Mouse (Mus musculus): ENCODE results near the gene Usf3. TPM values are rescaled to one million over a fixed set of nuclear protein-coding genes. Genes with fewer than 3 reads are reported as not detected.

Gene Usf3
- polyA plus RNA-seq, 1 experiment from 2014 or later, result 4.2 TPM

GRCm38 (mm10) chr16:44182597-44182996 is 9.6 kb downstream of the Usf3 start:
- DNase-seq (ENCODE audit: low spot score), result no peak
- H3K4me3 ChIP-seq, result no peak overlapping the region
- peaks cover 21% of the 10 kb centered on the region for H3K36me3 ChIP-seq
- no peaks in the 10 kb centered on the region; the same call in 1 of the 2 replicates for H3K4me1 ChIP-seq
- WGBS, result 94% methylated on average over 1 of the region's 1 CpGs
- no peak overlapping the region for H3K27ac ChIP-seq
- no peaks in the 10 kb centered on the region for H3K27me3 ChIP-seq (ENCODE audit: low read depth, poor library complexity, severe bottlenecking)
- H3K9me3 ChIP-seq (replicated peaks), result no peaks in the 10 kb centered on the region

DNA sequence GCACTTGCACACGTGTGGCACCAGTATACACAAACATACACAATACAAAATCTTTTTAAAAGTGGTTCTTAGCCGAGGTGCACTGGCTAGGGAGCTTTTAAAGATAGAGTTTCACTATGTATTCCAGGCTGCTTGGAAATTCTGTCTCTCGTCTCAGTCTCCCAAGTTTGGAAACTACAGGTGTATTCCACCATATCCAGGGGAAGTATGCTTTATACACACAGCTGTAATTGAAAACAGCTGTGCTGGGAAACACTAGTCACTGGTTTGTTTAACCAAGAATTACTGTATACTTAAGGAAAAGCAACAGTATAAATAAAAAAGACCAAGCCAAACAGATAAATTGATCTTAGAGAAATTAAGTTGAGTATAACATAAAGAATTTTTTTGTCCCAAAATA is 11.7 kb downstream of the Usf3 start:
- Histone ChIP-seq H3K27ac (no peak overlapping the region), H3K36me3 (peaks cover 27% of the 10 kb centered on the region), H3K4me1 (no peaks in the 10 kb centered on the region; the same call in 1 of the 2 replicates), H3K4me3 (no peak overlapping the region), H3K9me3 (replicated peaks) (no peaks in the 10 kb centered on the region; the same call in 1 of the 2 replicates), H3K27me3 (ENCODE audit: low read depth, poor library complexity, severe bottlenecking) (no peaks in the 10 kb centered on the region)
- DNase-seq (ENCODE audit: low spot score), result no peak
- WGBS, result 76% methylated on average over 3 of the region's 3 CpGs

- H3K36me3 ChIP-seq, result peaks cover 13% of the 10 kb centered on the region
- DNase-seq (ENCODE audit: low spot score), result no peak
- WGBS, result 95% methylated on average over 4 of the region's 4 CpGs
- H3K27me3 ChIP-seq (ENCODE audit: low read depth, poor library complexity, severe bottlenecking), result no peaks in the 10 kb centered on the region
- no peak overlapping the region for H3K27ac ChIP-seq
- no peaks in the 10 kb centered on the region; the same call in 1 of the 2 replicates for H3K9me3 ChIP-seq (replicated peaks)
- H3K4me3 ChIP-seq, result no peak overlapping the region
- H3K4me1 ChIP-seq, result no peaks in the 10 kb centered on the region; the same call in 1 of the 2 replicates
Measured at GRCm38 (mm10) chr16:44187172-44187571, 14.1 kb downstream of the Usf3 start.

- no peaks in the 10 kb centered on the region; the same call in 1 of the 2 replicates for H3K9me3 ChIP-seq (replicated peaks)
- 88% methylated on average over 3 of the region's 3 CpGs for WGBS
- H3K27ac ChIP-seq, result no peak overlapping the region
- H3K27me3 ChIP-seq (ENCODE audit: low read depth, poor library complexity, severe bottlenecking), result no peaks in the 10 kb centered on the region
- H3K4me1 ChIP-seq, result no peaks in the 10 kb centered on the region; the same call in 1 of the 2 replicates
- H3K4me3 ChIP-seq, result no peak overlapping the region
- H3K36me3 ChIP-seq, result peaks cover 13% of the 10 kb centered on the region
- no peak for DNase-seq (ENCODE audit: low spot score)
Measured at GRCm38 (mm10) chr16:44188766-44189165, 15.7 kb downstream of the Usf3 start.

- H3K27me3 ChIP-seq (ENCODE audit: low read depth, poor library complexity, severe bottlenecking), result no peaks in the 10 kb centered on the region
- no peak for DNase-seq (ENCODE audit: low spot score)
- 94% methylated on average over 6 of the region's 6 CpGs for WGBS
- no peak overlapping the region for H3K27ac ChIP-seq
- H3K9me3 ChIP-seq (replicated peaks), result no peaks in the 10 kb centered on the region; the same call in 1 of the 2 replicates
- H3K4me3 ChIP-seq, result no peak overlapping the region
- H3K4me1 ChIP-seq, result no peaks in the 10 kb centered on the region
- H3K36me3 ChIP-seq, result peaks cover 13% of the 10 kb centered on the region
Measured at GRCm38 (mm10) chr16:44190032-44190431, 17.0 kb downstream of the Usf3 start.

DNA sequence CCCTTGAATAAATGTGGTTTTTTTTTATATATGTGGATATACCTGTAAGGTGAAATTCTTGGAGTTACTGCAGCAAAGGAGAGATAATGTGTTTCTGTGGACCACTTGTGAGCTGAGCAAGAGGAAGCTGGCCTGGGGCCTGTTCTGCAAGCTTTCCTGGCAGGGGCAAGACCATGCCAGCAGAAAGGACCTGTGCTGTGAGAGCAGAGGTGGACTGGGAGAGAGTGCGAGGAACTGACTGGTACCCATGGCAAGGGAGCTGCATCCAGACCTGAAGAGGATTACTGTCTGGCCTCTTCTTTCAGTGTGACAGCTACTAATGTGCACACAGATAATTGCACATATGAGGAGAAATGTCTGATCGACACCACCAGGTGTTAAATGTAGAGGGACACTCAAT is 17.9 kb downstream of the Usf3 start:
- Histone ChIP-seq H3K27ac (no peak overlapping the region), H3K4me1 (no peaks in the 10 kb centered on the region), H3K9me3 (replicated peaks) (no peaks in the 10 kb centered on the region; the same call in 1 of the 2 replicates), H3K27me3 (ENCODE audit: low read depth, poor library complexity, severe bottlenecking) (no peaks in the 10 kb centered on the region), H3K4me3 (no peak overlapping the region), H3K36me3 (peaks cover 13% of the 10 kb centered on the region)
- DNase-seq (ENCODE audit: low spot score), result no peak
- 88% methylated on average over 2 of the region's 2 CpGs for WGBS

GRCm38 (mm10) chr16:44199066-44199703 is 26.1 kb downstream of the Usf3 start:
- Histone ChIP-seq H3K27me3 (ENCODE audit: low read depth, poor library complexity, severe bottlenecking) (no peaks in the 10 kb centered on the region), H3K9me3 (replicated peaks) (no peaks in the 10 kb centered on the region), H3K4me3 (no peak overlapping the region), H3K4me1 (no peaks in the 10 kb centered on the region), H3K27ac (no peak overlapping the region), H3K36me3 (peaks cover 48% of the 10 kb centered on the region)
- 96% methylated on average over 14 of the region's 14 CpGs for WGBS
- no peak for DNase-seq (ENCODE audit: low spot score)

- WGBS, result 91% methylated on average over 4 of the region's 4 CpGs
- no peaks in the 10 kb centered on the region for H3K9me3 ChIP-seq (replicated peaks)
- DNase-seq (ENCODE audit: low spot score), result no peak
- no peak overlapping the region for H3K27ac ChIP-seq
- H3K27me3 ChIP-seq (ENCODE audit: low read depth, poor library complexity, severe bottlenecking), result no peaks in the 10 kb centered on the region
- H3K36me3 ChIP-seq, result peaks cover 54% of the 10 kb centered on the region
- no peak overlapping the region for H3K4me3 ChIP-seq
- no peaks in the 10 kb centered on the region for H3K4me1 ChIP-seq
Measured at GRCm38 (mm10) chr16:44200146-44200545, 27.1 kb downstream of the Usf3 start.

DNA sequence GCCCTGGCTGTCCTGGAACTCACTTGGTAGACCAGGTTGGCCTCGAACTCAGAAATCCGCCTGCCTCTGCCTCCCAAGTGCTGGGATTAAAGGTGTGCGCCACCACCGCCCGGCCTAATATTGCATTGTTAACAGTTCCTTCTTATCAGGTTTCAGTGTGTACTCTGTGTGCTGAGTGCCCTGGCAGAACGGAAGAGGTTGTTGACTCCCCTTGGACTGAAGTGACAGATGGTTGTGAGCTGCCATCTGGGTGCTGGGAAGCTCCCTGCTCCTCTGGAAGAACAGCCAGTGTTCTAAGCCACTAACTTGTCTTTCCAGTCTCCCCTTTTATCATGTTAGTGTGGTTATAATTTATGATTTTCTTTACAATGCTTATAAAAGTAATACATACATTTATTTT is 31.3 kb downstream of the Usf3 start:
- DNase-seq (ENCODE audit: low spot score), result no peak
- 96% methylated on average over 6 of the region's 6 CpGs for WGBS
- H3K4me3 ChIP-seq, result no peak overlapping the region
- no peak overlapping the region for H3K27ac ChIP-seq
- H3K36me3 ChIP-seq, result peaks cover 83% of the 10 kb centered on the region
- peaks cover 11% of the 10 kb centered on the region for H3K4me1 ChIP-seq
- no peaks in the 10 kb centered on the region for H3K27me3 ChIP-seq (ENCODE audit: low read depth, poor library complexity, severe bottlenecking)
- no peaks in the 10 kb centered on the region for H3K9me3 ChIP-seq (replicated peaks)

GRCm38 (mm10) chr16:44205973-44206372 is 32.9 kb downstream of the Usf3 start:
- Histone ChIP-seq H3K27ac (no peak overlapping the region), H3K4me1 (peaks cover 11% of the 10 kb centered on the region), H3K27me3 (ENCODE audit: low read depth, poor library complexity, severe bottlenecking) (no peaks in the 10 kb centered on the region), H3K9me3 (replicated peaks) (no peaks in the 10 kb centered on the region), H3K4me3 (no peak overlapping the region), H3K36me3 (peaks cover 84% of the 10 kb centered on the region)
- no peak for DNase-seq (ENCODE audit: low spot score)
- 90% methylated on average over 8 of the region's 8 CpGs for WGBS

DNA sequence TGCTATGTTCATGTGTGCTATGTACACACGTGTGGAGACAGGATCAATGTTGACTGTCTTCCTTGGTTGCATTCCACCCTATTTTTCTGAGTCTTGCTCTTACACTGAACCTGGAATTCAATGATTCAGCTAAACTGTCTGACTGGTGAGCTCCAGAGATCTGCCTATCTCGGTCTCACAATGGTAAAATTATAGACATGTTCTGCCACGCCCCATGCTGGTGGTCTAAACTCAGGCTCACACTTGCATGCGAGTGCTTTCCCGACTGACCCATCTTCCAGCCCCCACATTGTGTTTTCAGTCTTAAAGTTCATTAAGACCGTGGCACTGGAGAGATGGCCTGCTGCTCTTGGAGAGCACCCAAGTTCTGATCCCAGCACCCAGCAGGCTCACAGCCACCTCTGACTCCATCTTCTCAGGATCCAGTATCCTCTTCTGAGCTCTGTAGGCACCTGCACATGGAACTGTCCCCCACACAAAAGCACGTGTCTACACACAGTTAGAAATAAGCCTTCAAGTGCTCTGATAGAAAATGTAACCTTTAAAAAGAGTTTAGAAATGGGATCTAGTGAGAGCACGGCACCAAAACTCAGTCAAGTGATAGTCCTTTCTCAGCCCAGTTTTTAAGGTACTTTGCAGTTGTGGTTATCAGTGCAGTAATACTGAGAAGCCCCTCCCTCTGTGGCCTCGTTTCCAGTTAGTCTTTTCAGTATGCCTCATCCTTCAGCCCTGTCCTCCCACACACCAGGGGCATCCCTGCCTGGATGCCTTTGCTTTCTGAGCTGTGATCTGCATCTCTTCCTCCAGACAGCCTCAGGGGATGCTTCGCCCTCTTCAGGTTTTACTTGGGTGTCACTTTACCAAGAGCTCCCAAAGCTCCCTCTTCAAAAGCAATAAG is 37.4 kb downstream of the Usf3 start:
- H3K4me1 ChIP-seq, result peaks cover 11% of the 10 kb centered on the region
- H3K27ac ChIP-seq, result no peak overlapping the region
- WGBS, result 86% methylated on average over 10 of the region's 10 CpGs
- no peaks in the 10 kb centered on the region for H3K9me3 ChIP-seq (replicated peaks)
- H3K4me3 ChIP-seq, result no peak overlapping the region
- no peaks in the 10 kb centered on the region for H3K27me3 ChIP-seq (ENCODE audit: low read depth, poor library complexity, severe bottlenecking)
- DNase-seq (ENCODE audit: low spot score), result no peak
- peaks cover 87% of the 10 kb centered on the region for H3K36me3 ChIP-seq

GRCm38 (mm10) chr16:44211054-44211414 is 38.0 kb downstream of the Usf3 start:
- Histone ChIP-seq H3K9me3 (replicated peaks) (no peaks in the 10 kb centered on the region), H3K27me3 (ENCODE audit: low read depth, poor library complexity, severe bottlenecking) (no peaks in the 10 kb centered on the region), H3K36me3 (peaks cover 88% of the 10 kb centered on the region), H3K4me1 (peaks cover 11% of the 10 kb centered on the region), H3K4me3 (no peak overlapping the region), H3K27ac (no peak overlapping the region)
- WGBS, result 87% methylated on average over 1 of the region's 1 CpGs
- no peak for DNase-seq (ENCODE audit: low spot score)

DNA sequence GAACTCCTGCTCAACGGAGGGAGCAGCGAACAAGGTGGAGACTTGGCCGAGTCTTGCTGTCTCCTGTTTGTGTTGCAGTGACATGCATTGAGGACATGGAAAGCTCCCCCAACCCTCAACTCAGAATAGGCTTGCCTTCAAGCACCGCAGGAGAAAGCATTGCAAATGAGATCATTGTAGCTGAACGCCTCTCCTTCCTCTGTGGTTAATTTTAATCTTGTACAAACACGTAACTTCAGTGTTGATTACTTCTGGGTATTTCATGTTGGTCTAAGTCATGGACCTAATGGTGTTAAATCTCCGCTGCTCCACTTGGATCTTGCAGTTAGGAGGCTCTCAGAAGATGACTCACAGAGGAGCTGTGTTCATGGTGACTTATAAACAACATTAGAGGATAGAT is 39.7 kb downstream of the Usf3 start:
- Histone ChIP-seq H3K4me1 (no peaks in the 10 kb centered on the region), H3K9me3 (replicated peaks) (no peaks in the 10 kb centered on the region), H3K27ac (no peak overlapping the region), H3K36me3 (peaks cover 92% of the 10 kb centered on the region), H3K27me3 (ENCODE audit: low read depth, poor library complexity, severe bottlenecking) (no peaks in the 10 kb centered on the region), H3K4me3 (no peak overlapping the region)
- WGBS, result 97% methylated on average over 7 of the region's 7 CpGs
- no peak for DNase-seq (ENCODE audit: low spot score)

Data from limb, embryonic 10.5 days (tissue).